Mouse (Mus musculus) heart, embryonic 14.5 days (tissue): ENCODE measurements around the gene Gigyf1. TPM values are rescaled to one million over a fixed set of nuclear protein-coding genes. Genes with fewer than 3 reads are reported as not detected.

ENCODE experiments used
- ATAC-seq: fragments of 200-750 bp; cut with Nextera tagmentation; 2 replicates; pipeline ENCODE4 v1.8.0; 2017; ENCODE audit warnings: low read depth, moderate TSS enrichment; ENCODE audit not compliant: insufficient number of reproducible peaks, insufficient read depth, low FRiP score
- H3K27ac ChIP-seq, 2 experiments: fragments of 200-500 bp in 1 of 2; fragments of 300-500 bp in 1 of 2; sonication (generic) in 1 of 2; replicated peaks in 1 of 2; 2 replicates each; pipeline ENCODE4 v1.5.1; 2012 to 2014; ENCODE audit warnings: low read depth in 2 of 2, low read length in 2 of 2, control low read depth in 1 of 2, mild to moderate bottlenecking in 1 of 2, mixed read lengths in 1 of 2; ENCODE audit not compliant: control insufficient read depth in 1 of 2, insufficient read depth in 1 of 2
- H3K27me3 ChIP-seq: fragments of 300-500 bp; sonication (generic); 2 replicates; pipeline ENCODE4 v1.6.1; 2014; ENCODE audit warnings: mild to moderate bottlenecking, low read length, control low read depth; ENCODE audit not compliant: control insufficient read depth, insufficient read depth
- H3K36me3 ChIP-seq: fragments of 300-500 bp; sonication (generic); 2 replicates; pipeline ENCODE4 v1.6.1; 2014; ENCODE audit warnings: mild to moderate bottlenecking, control low read depth, low read length, mixed read lengths; ENCODE audit not compliant: control insufficient read depth, insufficient read depth
- H3K4me1 ChIP-seq, 2 experiments: fragments of 200-500 bp in 1 of 2; fragments of 300-500 bp in 1 of 2; sonication (generic) in 1 of 2; 2 replicates each; pipeline ENCODE4 v1.6.1; 2012 to 2014; ENCODE audit warnings: low read length in 2 of 2, control low read depth in 1 of 2, mixed read lengths in 1 of 2; ENCODE audit not compliant: control insufficient read depth in 2 of 2, insufficient read depth in 2 of 2
- H3K4me2 ChIP-seq: fragments of 300-500 bp; sonication (generic); 2 replicates; pipeline ENCODE4 v1.6.1; 2014; ENCODE audit warnings: mild to moderate bottlenecking, low read length
- H3K4me3 ChIP-seq, 2 experiments: fragments of 200-500 bp in 1 of 2; fragments of 300-500 bp in 1 of 2; sonication (generic) in 1 of 2; 2 replicates each; pipeline ENCODE4 v1.5.1; 2012 to 2014; ENCODE audit warnings: low read length in 2 of 2, mild to moderate bottlenecking in 2 of 2, control low read depth in 1 of 2, low read depth in 1 of 2, moderate library complexity in 1 of 2; ENCODE audit not compliant: control insufficient read depth in 1 of 2, insufficient read depth in 1 of 2
- H3K9ac ChIP-seq: fragments of 300-500 bp; sonication (generic); 2 replicates; pipeline ENCODE4 v1.6.1; 2014; ENCODE audit warnings: mild to moderate bottlenecking, low read length
- H3K9me3 ChIP-seq: fragments of 300-500 bp; sonication (generic); 2 replicates; pipeline ENCODE4 v1.6.1; 2016; ENCODE audit warnings: low read length, control low read depth; ENCODE audit not compliant: control insufficient read depth
- WGBS: fragments of 180-500 bp; shearing (Covaris S2); extraction: QIAGEN DNeasy Blood & Tissue Kit; methylation state at CpG from one replicate; pipeline ENCODE4 v1.1.7; 2014; 5-methylcytosine and 5-hydroxymethylcytosine counted together
- polyA plus RNA-seq: library from polyadenylated mRNA; unstranded; fragments of >200 nt; fragmentation: Nextera tagmentation; extraction: Ambion mirVana; gene quantifications from 2 replicates; pipeline ENCODE4 v1.2.1, GENCODE M21; 2014

Gene Gigyf1
- polyA plus RNA-seq, result 8.7 and 9.6 TPM in 2 replicates

GRCm38 (mm10) chr5:137518436-137518835 lies at the start of gene Gigyf1:
Gigyf1 (plus strand) TSS chr5:137518548.
- no peaks in the 10 kb centered on the region for H3K9me3 ChIP-seq
- no peak within 1 kb of the TSS for H3K4me2 ChIP-seq
- ATAC-seq, result no peak
- peaks cover 74% of the 10 kb centered on the region for H3K36me3 ChIP-seq
- no peak within 1 kb of the TSS for H3K4me3 ChIP-seq
- no peak within 1 kb of the TSS for H3K9ac ChIP-seq
- peaks cover 0 to 14% of the 10 kb centered on the region in 2 experiments; a peak in 3 of 4 replicates for H3K4me1 ChIP-seq
- no peak within 1 kb of the TSS for H3K27ac ChIP-seq
- WGBS, result 76% methylated on average over 5 of the region's 5 CpGs
- H3K27me3 ChIP-seq, result no peaks in the 10 kb centered on the region

- Histone ChIP-seq H3K4me1 (no peaks in the 10 kb centered on the region), H3K9ac (no peak overlapping the region), H3K27me3 (no peaks in the 10 kb centered on the region), H3K36me3 (no peaks in the 10 kb centered on the region), H3K4me2 (no peak overlapping the region), H3K9me3 (no peaks in the 10 kb centered on the region), H3K27ac (peak overlapping the region in 1 of 2 experiments; percentile 41; a peak in 2 of 4 replicates), H3K4me3 (no peak overlapping the region)
- WGBS, result 54% methylated on average over 5 of the region's 5 CpGs
- peak; percentile 54 for ATAC-seq
These were observed 46.0 kb upstream of the Gigyf1 start for GRCm38 (mm10) chr5:137472252-137472904.

GRCm38 (mm10) chr5:137474351-137474750 lies 44.0 kb upstream of the Gigyf1 start:
- H3K4me3 ChIP-seq, result no peak overlapping the region
- ATAC-seq, result no peak
- H3K9me3 ChIP-seq, result no peaks in the 10 kb centered on the region
- H3K27ac ChIP-seq, result no peak overlapping the region
- H3K27me3 ChIP-seq, result no peaks in the 10 kb centered on the region
- H3K4me2 ChIP-seq, result no peak overlapping the region
- no peaks in the 10 kb centered on the region for H3K4me1 ChIP-seq
- no peak overlapping the region for H3K9ac ChIP-seq
- no peaks in the 10 kb centered on the region for H3K36me3 ChIP-seq
- 43% methylated on average over 2 of the region's 2 CpGs for WGBS

- Histone ChIP-seq H3K4me2 (no peak within 1 kb of the TSS), H3K9me3 (no peaks in the 10 kb centered on the region), H3K27me3 (no peaks in the 10 kb centered on the region), H3K4me3 (no peak within 1 kb of the TSS), H3K9ac (no peak within 1 kb of the TSS), H3K27ac (no peak within 1 kb of the TSS), H3K4me1 (peaks cover 0 to 2% of the 10 kb centered on the region in 2 experiments; a peak in 1 of 4 replicates), H3K36me3 (no peaks in the 10 kb centered on the region)
- 78% methylated on average over 5 of the region's 5 CpGs for WGBS
- ATAC-seq, result no peak
These were observed 41.4 kb upstream of the Gigyf1 start, which contains the start of gene Zan for GRCm38 (mm10) chr5:137476964-137477363. Zan (minus strand) TSS chr5:137477064.

- no peak overlapping the region for H3K4me3 ChIP-seq
- H3K4me1 ChIP-seq, result peaks cover 0 to 4% of the 10 kb centered on the region in 2 experiments; a peak in 1 of 4 replicates
- H3K36me3 ChIP-seq, result no peaks in the 10 kb centered on the region
- H3K9me3 ChIP-seq, result no peaks in the 10 kb centered on the region
- H3K9ac ChIP-seq, result no peak overlapping the region
- no peak for ATAC-seq
- no peak overlapping the region for H3K27ac ChIP-seq
- H3K27me3 ChIP-seq, result peaks cover 29% of the 10 kb centered on the region
- no peak overlapping the region for H3K4me2 ChIP-seq
These were observed 37.2 kb upstream of the Gigyf1 start for GRCm38 (mm10) chr5:137481138-137481537.

- Histone ChIP-seq H3K27me3 (peaks cover 37% of the 10 kb centered on the region), H3K27ac (no peak overlapping the region), H3K36me3 (no peaks in the 10 kb centered on the region), H3K9me3 (no peaks in the 10 kb centered on the region), H3K4me3 (no peak overlapping the region), H3K4me2 (no peak overlapping the region), H3K9ac (no peak overlapping the region), H3K4me1 (peaks cover 0 to 4% of the 10 kb centered on the region in 2 experiments; a peak in 1 of 4 replicates)
- no peak for ATAC-seq
- WGBS, result 49% methylated on average over 8 of the region's 8 CpGs
These were observed 36.5 kb upstream of the Gigyf1 start for GRCm38 (mm10) chr5:137481897-137482296.

- no peak overlapping the region for H3K27ac ChIP-seq
- no peaks in the 10 kb centered on the region for H3K9me3 ChIP-seq
- peaks cover 0 to 4% of the 10 kb centered on the region in 2 experiments; a peak in 1 of 4 replicates for H3K4me1 ChIP-seq
- WGBS, result 10% methylated on average over 30 of the region's 30 CpGs
- no peak overlapping the region for H3K9ac ChIP-seq
- peak overlapping the region; percentile 44 for H3K4me2 ChIP-seq
- H3K27me3 ChIP-seq, result peaks cover 44% of the 10 kb centered on the region
- H3K36me3 ChIP-seq, result no peaks in the 10 kb centered on the region
- ATAC-seq, result no peak
- peak overlapping the region in 1 of 2 experiments; percentile 9; a peak in 1 of 4 replicates for H3K4me3 ChIP-seq
These were observed 33.1 kb upstream of the Gigyf1 start for GRCm38 (mm10) chr5:137485071-137485850.
